Mouse (Mus musculus) MEL (cell line): Measurements from ENCODE around the gene Cc2d1a.

Experiments used
- CHD1 ChIP-seq: IDR thresholded peaks from 2 replicates; pipeline ENCODE4 v1.6.1; 2012; ENCODE audit warnings: low read depth, mild to moderate bottlenecking, inconsistent platforms, low read length, improper control_type of control experiment
- CTCF ChIP-seq, 3 experiments: IDR thresholded peaks in 2 of 3; conservative IDR thresholded peaks in 1 of 3; 2 replicates each; pipeline ENCODE4 v1.5.1; 2011 to 2012; ENCODE audit warnings: low read length in 3 of 3, low read depth in 2 of 3, mild to moderate bottlenecking in 2 of 3, improper control_type of control experiment in 1 of 3, inconsistent platforms in 1 of 3, mixed read lengths in 1 of 3, moderate library complexity in 1 of 3; ENCODE audit not compliant: control insufficient read depth in 1 of 3, insufficient read depth in 1 of 3, poor library complexity in 1 of 3, severe bottlenecking in 1 of 3
- EP300 ChIP-seq, 2 experiments: IDR thresholded peaks; 2 replicates each; pipeline ENCODE4 v1.6.1; 2011; ENCODE audit warnings: improper control_type of control experiment in 2 of 2, low read length in 2 of 2, low read depth in 1 of 2, mild to moderate bottlenecking in 1 of 2
- TBP ChIP-seq: IDR thresholded peaks from 2 replicates; pipeline ENCODE4 v1.8.0; 2011; ENCODE audit warnings: low read depth, low read length, improper control_type of control experiment

DNA sequence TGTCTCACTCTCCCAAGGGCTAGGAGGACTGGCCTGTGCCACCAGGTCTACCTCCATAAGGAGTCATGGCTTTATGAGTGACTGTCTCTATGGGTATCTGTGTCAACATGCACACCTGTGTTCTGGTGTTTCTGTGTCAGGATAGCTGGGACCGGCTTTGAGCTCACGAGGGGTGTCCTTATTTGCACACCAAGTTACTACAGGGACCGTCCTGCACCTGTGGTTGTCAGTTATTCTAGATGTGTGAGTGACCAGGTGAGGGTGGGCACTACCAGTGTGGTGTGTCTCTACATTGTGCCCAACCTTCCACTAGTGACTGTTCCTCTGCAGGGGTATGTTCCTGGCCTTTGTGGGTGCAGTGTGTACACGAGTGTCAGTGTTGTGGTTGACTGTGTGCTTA is 35.1 kb upstream of the Cc2d1a start:
- TF ChIP-seq CTCF (IDR thresholded peaks at IDR 0.05 in 2 of 3, conservative IDR thresholded peaks at IDR 0.05 in 1 of 3; ENCODE audit: control insufficient read depth in 1 of 3, insufficient read depth in 1 of 3, low read depth in 2 of 3, low read length in 3 of 3, poor library complexity in 1 of 3, severe bottlenecking in 1 of 3) (no peak), TBP (no peak), CHD1 (no peak), EP300 (IDR thresholded peaks at IDR 0.05; ENCODE audit: low read depth in 1 of 2, low read length in 2 of 2) (no peak)
